Mouse (Mus musculus) thymus, adult 2 months (tissue): ENCODE measurements at regions not wholly inside any gene's neighbourhood (a gene's known extent, or its start where the extent isn't known, plus 50 kb on each side); places are given as distances from the start of the nearest gene placed in this dataset.

Experiments used
- DNase-seq: peaks from one replicate; pipeline ENCODE4 v3.0.0; 2021
- H3K27ac ChIP-seq: fragments of 200-500 bp; 2 replicates; pipeline ENCODE4 v1.5.1; 2012; ENCODE audit warnings: low read length, control low read depth; ENCODE audit not compliant: control insufficient read depth, insufficient read depth
- H3K27me3 ChIP-seq: fragments of 200-500 bp; 2 replicates; pipeline ENCODE4 v1.6.1; 2012; ENCODE audit warnings: mild to moderate bottlenecking, low read length, moderate library complexity, mixed read lengths; ENCODE audit not compliant: control insufficient read depth, insufficient read depth
- H3K36me3 ChIP-seq: fragments of 200-500 bp; 2 replicates; pipeline ENCODE4 v1.6.1; 2012; ENCODE audit warnings: mild to moderate bottlenecking, low read length, moderate library complexity; ENCODE audit not compliant: control insufficient read depth, insufficient read depth
- H3K4me1 ChIP-seq: fragments of 200-500 bp; replicated peaks from 2 replicates; pipeline ENCODE4 v1.6.1; 2012; ENCODE audit warnings: low read length; ENCODE audit not compliant: control insufficient read depth, insufficient read depth
- H3K4me3 ChIP-seq: fragments of 200-500 bp; 2 replicates; pipeline ENCODE4 v1.5.1; 2012; ENCODE audit warnings: mild to moderate bottlenecking, low read length, control low read depth, moderate library complexity; ENCODE audit not compliant: control insufficient read depth, insufficient read depth
- CTCF ChIP-seq: fragments of 200-500 bp; IDR thresholded peaks from 2 replicates; pipeline ENCODE4 v1.5.1; 2012; ENCODE audit warnings: mild to moderate bottlenecking, control low read depth, low read length, moderate library complexity, borderline replicate concordance; ENCODE audit not compliant: control insufficient read depth, poor library complexity, insufficient read depth; ENCODE audit errors: extremely low read depth
- POLR2A ChIP-seq: fragments of 200-500 bp; IDR thresholded peaks from 2 replicates; pipeline ENCODE4 v1.6.1; 2012; ENCODE audit warnings: mild to moderate bottlenecking, low read length, control low read depth, moderate library complexity; ENCODE audit not compliant: control insufficient read depth, poor library complexity, insufficient read depth; ENCODE audit errors: extremely low read depth
- WGBS: fragments of 180-500 bp; shearing (Covaris S2); methylation state at CpG from one replicate; pipeline ENCODE4 v1.1.7; 2018; 5-methylcytosine and 5-hydroxymethylcytosine counted together

DNA sequence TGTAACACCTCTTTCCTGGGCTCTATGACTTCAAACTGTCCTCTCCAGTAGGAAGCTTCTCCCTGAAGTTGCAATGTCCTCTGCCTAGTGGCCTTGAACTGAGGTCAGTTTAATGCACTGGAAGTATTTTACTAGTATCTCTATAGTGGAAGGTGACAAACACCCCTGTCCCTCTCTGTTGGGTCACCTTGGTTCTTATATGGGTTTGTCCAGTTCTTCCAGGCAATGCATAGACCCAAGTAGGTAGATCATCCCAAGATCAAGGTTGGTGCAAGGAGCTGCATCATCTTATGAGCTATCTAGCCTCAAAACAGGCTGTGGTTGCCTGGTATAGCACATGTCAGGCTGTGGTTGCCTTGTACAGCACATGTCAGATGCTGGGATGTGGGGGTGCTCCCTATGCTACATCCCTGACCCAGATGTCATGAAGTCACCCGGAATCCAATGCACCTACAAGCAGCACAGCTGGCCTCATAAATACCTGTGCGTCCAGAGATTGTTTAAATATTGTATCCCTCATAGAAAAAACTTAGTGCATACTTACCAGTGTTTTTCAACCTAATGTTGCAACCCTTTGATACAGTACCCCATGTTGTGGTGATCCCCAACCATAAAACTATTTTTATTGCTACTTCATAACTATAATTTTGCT, 88.4 kb upstream of the Cpm start:
- H3K27me3 ChIP-seq = no peaks in the 10 kb centered on the region
- no peak overlapping the region for H3K27ac ChIP-seq
- H3K4me1 ChIP-seq = no peaks in the 10 kb centered on the region
- no peaks in the 10 kb centered on the region for H3K36me3 ChIP-seq
- no peak overlapping the region for H3K4me3 ChIP-seq
- 96% methylated on average over 2 of the region's 2 CpGs for WGBS
- no peak for TF ChIP-seq POLR2A
- no peak for TF ChIP-seq CTCF
- no peak for DNase-seq

DNA sequence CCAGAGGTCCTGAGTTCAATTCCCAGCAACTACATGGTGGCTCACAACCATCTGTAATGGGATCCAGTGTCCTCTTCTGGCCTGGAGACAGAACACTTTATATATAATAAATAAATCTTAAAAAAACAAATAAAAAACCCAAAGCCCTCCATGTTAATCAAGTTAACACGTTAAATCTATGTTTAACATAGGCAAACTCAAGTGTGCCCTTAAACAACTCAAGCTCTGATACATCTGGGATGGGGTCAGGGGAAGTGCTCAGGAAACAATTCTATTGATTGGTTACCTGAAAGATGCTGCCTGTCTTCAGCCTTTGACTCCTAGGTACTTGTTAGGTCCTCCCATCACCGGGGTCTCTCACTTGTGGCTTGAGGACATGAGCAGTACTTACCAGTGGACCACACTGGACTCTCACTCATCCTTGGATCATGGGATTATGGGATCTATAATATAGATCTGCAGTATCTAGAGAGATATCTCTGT, 89.1 kb upstream of the Cpm start:
- WGBS = 95% methylated on average over 2 of the region's 2 CpGs
- Histone ChIP-seq H3K4me1 (no peaks in the 10 kb centered on the region), H3K36me3 (no peaks in the 10 kb centered on the region), H3K27me3 (no peaks in the 10 kb centered on the region), H3K27ac (no peak overlapping the region), H3K4me3 (no peak overlapping the region)
- TF ChIP-seq CTCF (no peak), POLR2A (no peak)
- DNase-seq = no peak

DNA sequence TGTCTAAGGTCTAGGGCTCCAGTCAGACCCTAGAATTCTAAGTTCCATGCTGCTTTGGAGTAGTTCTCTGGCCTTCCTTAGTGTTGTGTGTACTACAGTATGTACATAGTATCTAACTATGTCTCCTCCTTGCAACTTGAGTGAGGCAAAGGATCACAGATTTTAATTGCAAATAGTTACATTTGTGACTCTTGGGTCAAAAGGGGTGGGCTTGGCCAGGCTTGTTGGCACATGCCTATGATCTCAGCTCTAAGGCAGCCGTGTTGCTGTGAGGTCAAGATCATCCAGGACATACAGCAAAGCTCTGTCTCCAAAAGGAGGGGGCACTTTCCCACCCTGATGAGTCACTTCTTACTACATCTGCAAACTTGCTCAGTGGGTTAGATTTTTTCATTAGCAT, 89.8 kb upstream of the Cpm start:
- H3K4me1 ChIP-seq = no peaks in the 10 kb centered on the region
- 78% methylated on average over 1 of the region's 1 CpGs for WGBS
- no peak overlapping the region for H3K27ac ChIP-seq
- no peak for DNase-seq
- no peak for TF ChIP-seq CTCF
- TF ChIP-seq POLR2A = no peak
- H3K36me3 ChIP-seq = no peaks in the 10 kb centered on the region
- no peaks in the 10 kb centered on the region for H3K27me3 ChIP-seq
- H3K4me3 ChIP-seq = no peak overlapping the region

DNA sequence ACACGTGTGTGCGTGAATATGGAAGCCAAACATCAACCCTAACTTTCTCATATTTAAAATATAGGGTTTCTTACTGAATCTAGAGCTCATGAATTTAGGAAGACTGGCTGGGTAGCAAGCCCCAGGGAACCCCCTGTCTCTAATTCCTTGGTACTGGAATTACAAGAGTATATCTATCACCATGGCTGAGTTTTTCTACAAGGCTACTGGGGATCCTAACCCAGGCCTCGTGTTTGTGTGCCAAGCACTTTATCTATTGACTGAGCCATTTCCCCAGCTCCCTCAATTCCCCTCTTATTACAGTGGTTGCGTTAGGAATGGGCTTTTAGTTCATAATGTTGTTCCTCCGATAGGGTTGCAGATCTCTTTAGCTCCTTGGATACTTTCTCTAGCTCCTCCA, 90.6 kb upstream of the Cpm start:
- no peaks in the 10 kb centered on the region for H3K4me1 ChIP-seq
- 87% methylated on average over 5 of the region's 5 CpGs for WGBS
- H3K4me3 ChIP-seq = no peak overlapping the region
- H3K36me3 ChIP-seq = no peaks in the 10 kb centered on the region
- no peaks in the 10 kb centered on the region for H3K27me3 ChIP-seq
- TF ChIP-seq CTCF (no peak), POLR2A (no peak)
- H3K27ac ChIP-seq = no peak overlapping the region
- no peak for DNase-seq

DNA sequence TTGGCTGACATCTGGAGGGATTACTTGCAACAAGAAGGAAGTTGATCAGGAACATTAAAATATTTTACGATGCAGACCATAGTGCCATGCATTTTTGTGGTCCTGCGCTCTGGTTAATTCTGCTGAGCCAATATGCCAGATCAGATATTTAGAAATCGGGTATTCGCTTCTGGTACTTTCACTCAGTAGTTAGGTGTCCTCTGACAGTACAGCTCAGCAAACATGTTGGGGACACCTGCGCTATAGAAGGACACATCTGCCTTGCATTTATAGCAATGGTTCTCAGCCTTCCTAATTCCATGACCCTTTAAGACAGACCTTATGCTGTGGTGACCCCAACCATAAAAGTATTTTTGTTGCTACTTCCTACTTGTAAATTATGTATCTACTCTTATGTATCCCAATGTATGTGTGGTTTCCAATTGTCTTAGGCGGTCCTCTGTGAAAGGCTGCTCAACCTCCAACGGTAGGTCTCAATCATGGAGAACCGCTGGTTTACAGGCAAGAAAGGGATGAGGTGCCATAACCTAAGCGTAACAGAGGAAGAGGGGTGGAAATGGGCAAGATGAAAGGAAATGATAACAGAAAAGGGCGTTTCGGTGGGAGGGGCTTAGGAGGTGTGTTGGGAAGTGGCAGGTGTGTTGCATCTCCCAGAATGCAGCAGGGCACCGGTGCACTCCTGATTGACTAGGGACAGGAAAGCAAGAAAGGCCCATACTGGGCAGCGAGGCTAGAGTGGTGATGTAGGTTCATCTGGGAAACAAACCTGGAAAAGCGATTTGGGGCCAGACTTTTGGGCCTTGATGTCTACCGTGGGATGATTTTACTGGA, 92.3 kb upstream of the Cpm start:
- no peaks in the 10 kb centered on the region for H3K4me1 ChIP-seq
- H3K4me3 ChIP-seq = no peak overlapping the region
- no peaks in the 10 kb centered on the region for H3K27me3 ChIP-seq
- H3K27ac ChIP-seq = no peak overlapping the region
- H3K36me3 ChIP-seq = no peaks in the 10 kb centered on the region
- 96% methylated on average over 15 of the region's 15 CpGs for WGBS
- TF ChIP-seq POLR2A (no peak), CTCF (no peak)
- no peak for DNase-seq

DNA sequence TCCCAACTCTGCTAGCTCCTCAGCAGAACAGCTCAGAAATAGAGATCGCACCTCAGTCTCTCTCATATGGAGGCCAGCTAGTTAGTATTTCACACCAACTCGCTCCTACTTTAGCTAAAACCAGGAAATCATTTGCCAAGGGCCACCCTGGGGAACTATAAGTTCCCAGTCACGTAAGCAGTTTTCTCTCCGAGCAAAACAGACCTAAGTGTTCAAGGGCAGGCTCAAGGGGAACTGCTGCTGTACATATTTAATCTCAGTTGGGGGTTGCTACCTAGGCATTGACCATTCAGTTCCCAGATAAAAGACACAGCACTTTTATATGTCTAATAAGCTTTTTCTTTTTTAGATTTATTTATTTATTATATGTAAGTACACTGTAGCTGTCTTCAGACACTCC, 93.5 kb upstream of the Cpm start:
- H3K36me3 ChIP-seq = no peaks in the 10 kb centered on the region
- no peak for DNase-seq
- no peaks in the 10 kb centered on the region for H3K4me1 ChIP-seq
- H3K27me3 ChIP-seq = no peaks in the 10 kb centered on the region
- H3K27ac ChIP-seq = no peak overlapping the region
- 96% methylated on average over 4 of the region's 4 CpGs for WGBS
- no peak for TF ChIP-seq POLR2A
- TF ChIP-seq CTCF = no peak
- H3K4me3 ChIP-seq = no peak overlapping the region
